Mouse (Mus musculus) spleen, postnatal 4 days (tissue): ENCODE data around the gene Tet3.

ENCODE experiments used
- DNase-seq, 2 experiments: peaks; one replicate each; pipeline ENCODE4 v3.0.0; 2022; ENCODE audit warnings: low spot score in 2 of 2

Gene Tet3

GRCm38 (mm10) chr6:83459034-83459644, at the start of gene Tet3:
TSS of gene Tet3 (minus strand) at chr6:83459084.
- no peak for DNase-seq

- DNase-seq: no peak
Observed at GRCm38 (mm10) chr6:83507168-83507546, 48.3 kb upstream of the Tet3 start.

- peak; percentile 95 to 96 for DNase-seq
Observed at GRCm38 (mm10) chr6:83506258-83507167, 47.6 kb upstream of the Tet3 start, which contains the start of gene Dguok. TSS of gene Dguok (minus strand) at chr6:83506969.

GRCm38 (mm10) chr6:83505554-83505953, 46.7 kb upstream of the Tet3 start:
- DNase-seq: no peak

GRCm38 (mm10) chr6:83503361-83503760, 44.5 kb upstream of the Tet3 start:
- no peak for DNase-seq

- no peak for DNase-seq
Observed at GRCm38 (mm10) chr6:83502656-83503055, 43.8 kb upstream of the Tet3 start.

GRCm38 (mm10) chr6:83501524-83502310, 42.8 kb upstream of the Tet3 start:
- no peak for DNase-seq

GRCm38 (mm10) chr6:83500462-83500861, 41.6 kb upstream of the Tet3 start:
- no peak for DNase-seq

GRCm38 (mm10) chr6:83499078-83499477, 40.2 kb upstream of the Tet3 start:
- DNase-seq: no peak

- DNase-seq: no peak
Observed at GRCm38 (mm10) chr6:83496753-83497710, 38.1 kb upstream of the Tet3 start.

GRCm38 (mm10) chr6:83496009-83496752, 37.3 kb upstream of the Tet3 start:
- DNase-seq: no peak

GRCm38 (mm10) chr6:83490622-83491021, 31.7 kb upstream of the Tet3 start:
- DNase-seq: no peak

- no peak for DNase-seq
Observed at GRCm38 (mm10) chr6:83488200-83488599, 29.3 kb upstream of the Tet3 start.

GRCm38 (mm10) chr6:83487298-83487697, 28.4 kb upstream of the Tet3 start:
- DNase-seq: no peak

GRCm38 (mm10) chr6:83485854-83486253, 27.0 kb upstream of the Tet3 start:
- no peak for DNase-seq

- DNase-seq: no peak
Observed at GRCm38 (mm10) chr6:83483776-83484175, 24.9 kb upstream of the Tet3 start.

- DNase-seq: no peak
Observed at GRCm38 (mm10) chr6:83482418-83483085, 23.7 kb upstream of the Tet3 start.

GRCm38 (mm10) chr6:83480019-83480655, 21.3 kb upstream of the Tet3 start:
- DNase-seq: no peak

GRCm38 (mm10) chr6:83479193-83479592, 20.3 kb upstream of the Tet3 start:
- DNase-seq: no peak
